Comparison of ENCODE assay signal across 28 mouse cellular contexts in genomic region chr7:134163751-134164150, GRCm38 (mm10).
DNase-seq lines count a peak whose midpoint lies in the region; ATAC-seq lines count a peak whose summit lies in the region.
"Had no signal": no experiment of that assay in that cellular context is flagged by ENCODE, and none has a peak within 500 bp of the region (broad histone marks: within the 10 kb centered on the region; RNA-seq: fewer than 3 reads in every experiment).

No protein-coding gene starts in this region.

- H3K4me1 ChIP-seq in hindbrain, embryonic 10.5 days (replicated peaks), result peaks cover 16% of the 10 kb centered on the region; the same call in 1 of the 2 replicates
- H3K4me1 ChIP-seq in hindbrain, embryonic 13.5 days (replicated peaks), result peaks cover 7% of the 10 kb centered on the region; the same call in 1 of the 2 replicates
- H3K4me1 ChIP-seq: forebrain, embryonic 12.5 days; forebrain, embryonic 15.5 days; hindbrain, embryonic 15.5 days; intestine, embryonic 15.5 days had no signal

- intact Hi-C loops in left cerebral cortex, postnatal 4 days (cut with DNase I), result no loop called here
- intact Hi-C loops in left cerebral cortex, postnatal 10 days (cut with DNase I), result no loop called here

- no peaks in the 10 kb centered on the region for H3K9me3 ChIP-seq in hindbrain, embryonic 10.5 days
- H3K9me3 ChIP-seq in hindbrain, embryonic 13.5 days, result no peaks in the 10 kb centered on the region
- H3K9me3 ChIP-seq: embryonic facial prominence, embryonic 10.5 days; embryonic facial prominence, embryonic 13.5 days; forebrain, embryonic 12.5 days; forebrain, embryonic 15.5 days; heart, embryonic 12.5 days; heart, embryonic 15.5 days; hindbrain, embryonic 15.5 days; intestine, embryonic 15.5 days had no signal

- H3K4me2 ChIP-seq in hindbrain, embryonic 13.5 days, result no peak overlapping the region
- H3K4me2 ChIP-seq: embryonic facial prominence, embryonic 13.5 days; forebrain, embryonic 12.5 days; forebrain, embryonic 15.5 days; heart, embryonic 12.5 days; heart, embryonic 15.5 days; hindbrain, embryonic 15.5 days; intestine, embryonic 15.5 days had no signal

- 62% methylated on average over 2 of the region's 2 CpGs for WGBS in hindbrain, embryonic 10.5 days
- 39% methylated on average over 2 of the region's 2 CpGs for WGBS in hindbrain, embryonic 13.5 days

- H3K27me3 ChIP-seq in hindbrain, embryonic 10.5 days (ENCODE audit: insufficient read depth, poor library complexity, severe bottlenecking), result no peaks in the 10 kb centered on the region
- no peaks in the 10 kb centered on the region for H3K27me3 ChIP-seq in hindbrain, embryonic 13.5 days
- H3K27me3 ChIP-seq: embryonic facial prominence, embryonic 13.5 days; forebrain, embryonic 12.5 days; forebrain, embryonic 15.5 days; heart, embryonic 12.5 days; heart, embryonic 15.5 days; hindbrain, embryonic 15.5 days; intestine, embryonic 15.5 days; Patski had no signal

- H3K36me3 ChIP-seq in hindbrain, embryonic 10.5 days, result no peaks in the 10 kb centered on the region
- no peaks in the 10 kb centered on the region for H3K36me3 ChIP-seq in hindbrain, embryonic 13.5 days
- H3K36me3 ChIP-seq: embryonic facial prominence, embryonic 10.5 days; embryonic facial prominence, embryonic 13.5 days; forebrain, embryonic 12.5 days; forebrain, embryonic 15.5 days; G1E; heart, embryonic 12.5 days; heart, embryonic 15.5 days; hindbrain, embryonic 15.5 days; intestine, embryonic 15.5 days had no signal

- no peak for ATAC-seq in hindbrain, embryonic 13.5 days (ENCODE audit: low FRiP score)
- ATAC-seq: activated CD4-positive, CD25-positive, alpha-beta regulatory T cell, adult 4 months; forebrain, embryonic 15.5 days; intestine, embryonic 15.5 days; Patski had no signal

- no peak overlapping the region for H3K4me3 ChIP-seq in hindbrain, embryonic 10.5 days
- H3K4me3 ChIP-seq in hindbrain, embryonic 13.5 days, result no peak overlapping the region
- H3K4me3 ChIP-seq: embryonic facial prominence, embryonic 10.5 days; embryonic facial prominence, embryonic 13.5 days; erythroblast, embryonic 14.5 days; forebrain, embryonic 12.5 days; forebrain, embryonic 15.5 days; heart, embryonic 12.5 days; heart, embryonic 15.5 days; hindbrain, embryonic 15.5 days; intestine, embryonic 15.5 days had no signal

- no peak overlapping the region for H3K9ac ChIP-seq in hindbrain, embryonic 13.5 days
- H3K9ac ChIP-seq: embryonic facial prominence, embryonic 13.5 days; forebrain, embryonic 12.5 days; forebrain, embryonic 15.5 days; heart, embryonic 12.5 days; heart, embryonic 15.5 days; hindbrain, embryonic 15.5 days; intestine, embryonic 15.5 days had no signal

- no peak overlapping the region for H3K27ac ChIP-seq in hindbrain, embryonic 10.5 days
- no peak overlapping the region for H3K27ac ChIP-seq in hindbrain, embryonic 13.5 days
- H3K27ac ChIP-seq: embryonic facial prominence, embryonic 10.5 days; embryonic facial prominence, embryonic 13.5 days; forebrain, embryonic 12.5 days; forebrain, embryonic 15.5 days; heart, embryonic 15.5 days; hindbrain, embryonic 15.5 days; intestine, embryonic 15.5 days had no signal

- peak; percentile 52 to 71 for DNase-seq in cerebellum, postnatal 10 days
- DNase-seq in cerebellum, postnatal 36 days, result no peak
- DNase-seq in hindbrain, embryonic 10.5 days (ENCODE audit: low spot score), result peak; percentile 23
- DNase-seq in left cerebral cortex, postnatal 4 days, result peak; percentile 53
- DNase-seq in left cerebral cortex, postnatal 10 days (ENCODE audit: extremely low spot score in 1 of 2, low spot score in 2 of 2), result no peak
- peak; percentile 30 for DNase-seq in ZHBTc4 (ENCODE audit: low read depth, low spot score)
- DNase-seq in yolk sac, embryonic 10.5 days (ENCODE audit: low spot score), result no peak
- DNase-seq: adrenal gland, adult 8-10 months; adrenal gland, postnatal 25 days; cerebellum, adult 11-12 months; cerebellum, adult 9-10 months; gastrocnemius, postnatal 25 days; heart, adult 18-20 months; heart, postnatal 10 days; heart, postnatal 36 days had no signal

Comparison
In these comparisons a context has a peak if more than half of its experiments do, and no peak if none do; other contexts are left out.
1. DNase-seq: peak in cerebellum, postnatal 10 days (2 of 2), hindbrain, embryonic 10.5 days (single experiment), left cerebral cortex, postnatal 4 days (single experiment) and ZHBTc4 (single experiment); none in cerebellum, postnatal 36 days (0 of 2), left cerebral cortex, postnatal 10 days (0 of 2) and yolk sac, embryonic 10.5 days (single experiment).